Mouse (Mus musculus) cortical plate, adult 2 months (tissue): ENCODE measurements around the gene Tbc1d23.

Source experiments
- CTCF ChIP-seq: fragments of 200-500 bp; IDR thresholded peaks from 2 replicates; pipeline ENCODE4 v1.5.1; 2011; ENCODE audit warnings: mild to moderate bottlenecking, control low read depth, low read length; ENCODE audit not compliant: insufficient read depth; ENCODE audit errors: extremely low read depth
- POLR2A ChIP-seq: fragments of 200-500 bp; IDR thresholded peaks from 2 replicates; pipeline ENCODE4 v1.6.1; 2011; ENCODE audit warnings: mild to moderate bottlenecking, low read length, control low read depth; ENCODE audit not compliant: insufficient read depth; ENCODE audit errors: extremely low read depth

GRCm38 (mm10) chr16:57220361-57220760 is 10.9 kb downstream of the Tbc1d23 start:
- TF ChIP-seq CTCF (no peak), POLR2A (no peak)
